Mouse (Mus musculus): ENCODE measurements around the gene Boll.

Boll gene

GRCm38 (mm10) chr1:55237643-55238161, 125.6 kb downstream of the Boll start:
- DNase-seq, result peak; percentile 36

GRCm38 (mm10) chr1:55236890-55237642, 126.2 kb downstream of the Boll start, which contains the start of gene Mars2:
Gene Mars2 (plus strand): TSS chr1:55237177.
- DNase-seq, result peak; percentile 98

DNA sequence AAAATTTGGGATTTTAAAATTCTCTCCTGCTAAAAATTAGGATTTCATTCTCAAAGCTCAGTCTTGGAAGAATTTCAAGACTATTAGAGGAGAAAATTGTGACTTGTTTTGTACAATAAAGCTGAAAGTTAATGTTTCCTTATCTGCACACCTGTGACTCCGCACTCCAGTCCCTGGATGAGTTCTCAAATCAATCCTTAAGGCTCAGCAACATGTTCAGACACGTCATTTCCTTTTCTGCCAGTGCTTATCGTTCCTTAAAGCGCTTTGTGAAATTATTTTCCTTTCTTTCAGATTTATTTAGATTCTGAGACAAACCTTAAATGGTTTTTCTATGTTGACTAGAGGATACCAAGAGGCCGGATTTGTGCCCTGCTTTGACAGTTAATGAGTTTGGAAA, 126.8 kb downstream of the Boll start:
- no peak for DNase-seq

DNA sequence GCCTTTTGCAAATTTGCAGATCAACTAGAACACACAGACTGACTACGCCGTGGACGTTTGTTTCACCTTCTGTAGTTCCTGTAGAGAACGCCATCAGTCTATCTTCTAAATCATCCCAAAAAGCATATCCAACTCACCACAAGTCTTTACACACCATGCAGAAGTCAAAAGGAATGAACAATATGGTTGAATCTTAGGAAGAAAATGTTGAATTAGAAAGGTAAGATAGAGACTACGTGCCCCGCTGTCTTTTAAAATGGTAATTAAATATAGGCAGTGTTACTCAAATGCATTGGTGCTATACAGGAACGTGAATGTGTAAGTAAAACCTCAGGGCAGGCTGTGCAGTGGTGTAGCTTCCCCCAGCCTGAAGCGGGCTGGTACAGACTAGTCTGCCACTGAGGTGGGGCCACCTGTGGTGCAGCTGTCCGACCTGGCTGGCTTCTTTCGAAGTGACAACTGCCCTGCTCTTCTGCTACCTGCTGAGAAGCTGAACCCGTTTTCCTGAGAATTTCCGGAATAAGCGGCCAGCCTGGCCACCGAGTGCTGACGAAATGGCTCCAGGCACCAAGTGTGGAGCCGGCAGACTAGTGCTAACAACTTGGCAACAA, 128.3 kb downstream of the Boll start:
- no peak for DNase-seq

DNA sequence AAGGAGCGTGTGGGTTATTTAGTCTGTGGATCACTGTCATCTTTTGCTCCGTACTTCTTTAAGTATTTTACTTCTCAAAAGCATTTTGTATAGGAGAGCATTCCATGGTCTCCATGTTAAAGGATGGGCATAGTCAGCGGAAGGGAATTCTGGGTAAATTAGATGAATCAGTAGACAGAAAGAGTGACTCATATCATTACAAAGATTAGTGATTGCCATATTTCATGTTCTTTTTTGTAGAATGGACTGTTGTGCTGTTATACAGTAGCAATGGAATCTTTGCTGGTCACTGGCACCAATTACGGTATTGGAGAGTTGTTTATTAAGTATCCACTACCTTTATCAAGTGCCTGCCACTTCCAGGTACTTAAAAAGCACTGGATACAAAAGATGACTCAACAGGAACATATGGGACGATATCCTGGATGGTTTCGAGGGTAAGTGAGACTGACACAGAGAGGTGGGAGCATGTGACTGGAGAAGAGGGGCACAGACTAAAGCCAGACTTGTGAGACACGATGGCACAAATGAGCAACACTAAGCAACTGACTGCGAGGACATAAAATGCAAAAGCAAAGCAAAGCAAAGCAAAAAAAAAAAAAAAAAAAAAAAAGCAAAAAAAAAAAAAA, 134.9 kb downstream of the Boll start:
- DNase-seq, result no peak

DNA sequence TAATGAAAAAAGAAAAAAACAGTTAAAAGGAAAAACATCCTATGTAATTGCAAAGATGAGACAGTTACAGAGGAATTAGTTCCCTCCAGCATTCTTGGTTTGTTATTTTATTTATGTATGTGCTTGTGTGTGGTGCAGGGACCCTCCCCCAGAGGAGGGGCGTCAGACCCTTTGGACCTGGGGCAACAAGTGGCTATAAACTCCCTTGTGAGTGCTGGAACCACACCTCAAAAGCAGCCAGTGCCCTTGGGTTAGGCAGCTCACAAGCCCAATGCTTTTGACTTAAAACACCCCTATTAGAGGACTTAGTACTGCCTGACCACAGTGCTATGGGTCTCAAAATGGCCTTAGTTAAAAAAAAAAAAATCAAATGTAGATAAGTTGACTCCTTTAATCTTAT, 135.9 kb downstream of the Boll start:
- DNase-seq, result no peak

- DNase-seq, result peak; percentile 67
These were observed 137.0 kb downstream of the Boll start, which contains the start of gene Rftn2 for GRCm38 (mm10) chr1:55226011-55226857. Gene Rftn2 (minus strand): TSS chr1:55226782.

- no peak for DNase-seq
These were observed 137.9 kb downstream of the Boll start for GRCm38 (mm10) chr1:55225398-55225797.

- no peak for DNase-seq
These were observed 139.2 kb downstream of the Boll start for GRCm38 (mm10) chr1:55224111-55224510.

DNA sequence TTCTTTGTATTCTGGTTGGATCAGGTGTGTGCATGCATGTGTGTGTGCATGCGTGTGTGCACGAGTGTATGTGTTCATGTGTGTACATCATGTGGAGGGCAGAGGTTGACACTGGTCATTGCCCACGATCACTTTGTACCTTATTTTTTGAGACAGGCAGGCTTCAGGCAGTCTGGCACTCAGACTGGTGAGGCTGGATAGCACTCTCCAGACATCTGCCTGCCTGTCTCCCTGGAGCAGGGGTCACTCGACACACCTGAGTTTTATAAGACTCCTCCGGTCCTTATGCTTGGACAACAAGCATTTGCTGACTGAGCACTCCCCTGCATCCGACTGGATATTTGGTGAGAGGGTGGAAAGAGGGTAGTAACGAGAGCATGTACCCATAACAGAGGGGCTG, 140.2 kb downstream of the Boll start:
- DNase-seq, result no peak

GRCm38 (mm10) chr1:55221352-55221751, 141.9 kb downstream of the Boll start:
- DNase-seq, result no peak

GRCm38 (mm10) chr1:55217191-55217590, 146.1 kb downstream of the Boll start:
- peak; percentile 54 for DNase-seq

- DNase-seq, result peak; percentile 62
These were observed 148.0 kb downstream of the Boll start for GRCm38 (mm10) chr1:55215185-55215813.

GRCm38 (mm10) chr1:55213936-55214335, 149.3 kb downstream of the Boll start:
- DNase-seq, result no peak

DNA sequence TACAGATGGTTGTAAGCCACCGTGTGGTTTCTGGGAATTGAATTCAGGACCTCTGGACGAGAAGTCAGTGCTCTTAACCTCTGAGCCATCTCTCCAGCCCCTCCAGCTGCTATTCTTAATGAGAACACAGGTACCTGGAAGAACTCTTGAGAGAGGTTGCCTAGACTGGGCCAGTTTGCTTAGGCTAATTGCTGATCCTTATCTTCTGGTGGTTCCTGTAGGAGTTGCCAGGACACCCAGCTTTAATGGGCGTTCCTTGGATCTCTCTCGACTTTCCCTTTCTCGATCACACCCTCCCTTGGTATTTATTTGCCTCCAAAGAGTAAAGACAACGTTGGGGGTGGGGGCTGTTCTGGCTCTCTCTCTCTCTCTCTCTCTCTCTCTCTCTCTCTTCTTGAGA, 149.8 kb downstream of the Boll start:
- no peak for DNase-seq

GRCm38 (mm10) chr1:55212771-55213170, 150.5 kb downstream of the Boll start:
- DNase-seq, result no peak

GRCm38 (mm10) chr1:55211081-55211480, 152.2 kb downstream of the Boll start:
- DNase-seq, result no peak

- peak; percentile 31 for DNase-seq
These were observed 152.9 kb downstream of the Boll start for GRCm38 (mm10) chr1:55210202-55210965.

- DNase-seq, result no peak
These were observed 154.6 kb downstream of the Boll start for GRCm38 (mm10) chr1:55208500-55209140.

GRCm38 (mm10) chr1:55207561-55207960, 155.7 kb downstream of the Boll start:
- no peak for DNase-seq

DNA sequence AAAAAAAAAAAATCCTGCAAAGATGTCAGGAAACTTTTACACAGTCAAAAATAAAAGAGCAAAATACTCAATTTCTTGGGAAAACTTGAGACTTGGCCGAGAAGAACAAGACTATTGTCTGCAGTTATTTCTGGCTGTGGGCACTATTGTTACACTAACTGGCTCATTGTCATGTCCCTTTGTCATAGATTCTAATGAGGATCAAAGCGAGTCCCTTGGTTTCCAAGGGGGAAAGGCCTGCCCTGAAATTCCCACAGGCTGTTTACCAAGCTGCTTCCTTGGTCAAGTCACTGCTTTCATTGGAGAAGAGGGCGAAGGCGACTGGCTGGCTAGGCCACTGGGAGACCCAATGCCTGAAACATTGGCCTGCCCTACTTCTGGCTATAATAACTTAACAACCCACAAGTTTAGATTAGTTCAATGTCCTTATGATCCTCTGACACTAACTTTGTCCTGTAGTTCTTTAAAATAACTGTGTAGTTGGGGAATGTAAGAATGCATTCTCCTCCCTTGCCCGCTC, 157.4 kb downstream of the Boll start:
- DNase-seq, result no peak

All from kidney, postnatal 10 days (tissue).